Mouse (Mus musculus) B cell, adult 62 days (primary cell): ENCODE measurements around the gene Tmem206. TPM values are rescaled to one million over a fixed set of nuclear protein-coding genes. Genes with fewer than 3 reads are reported as not detected.

Experiments
- total RNA-seq: library from RNA; stranded (reverse); gene quantifications from 4 replicates; pipeline ENCODE4 v1.2.4, GENCODE M21; 2023

Tmem206 gene
- 36.7 to 43.2 TPM (median 39.3 TPM) in 4 replicates for total RNA-seq

GRCm38 (mm10) chr1:191325726-191326232 lies at the start of gene Tmem206:
TSS of gene Tmem206 (plus strand) at chr1:191325912.

GRCm38 (mm10) chr1:191317591-191318196 lies 8.0 kb upstream of the Tmem206 start, which contains the start of gene Nenf:
TSS of gene Nenf (minus strand) at chr1:191318194.

Other genes starting within 250 kb of the Tmem206 start
- 1.2 to 1.6 TPM in 2 of 4 replicates, not detected in the others for gene Batf3, start 228.1 kb upstream of the Tmem206 start, total RNA-seq
- 0.51 to 0.95 TPM (median 0.66 TPM) in 3 of 4 replicates, not detected in the other for gene Fam71a, start 161.1 kb upstream of the Tmem206 start, total RNA-seq
- 118 to 134 TPM (median 129 TPM) in 4 replicates for gene Atf3, start 107.9 kb upstream of the Tmem206 start, total RNA-seq
- 12.5 to 15.4 TPM (median 14.5 TPM) in 4 replicates for gene Nenf, start 7.7 kb upstream of the Tmem206 start, total RNA-seq
- gene Ppp2r5a, start 77.4 kb downstream of the Tmem206 start, total RNA-seq: 217 to 241 TPM (median 230 TPM) in 4 replicates
- 6.7 to 9.2 TPM (median 7.4 TPM) in 4 replicates for gene Dtl, start 249.6 kb downstream of the Tmem206 start, total RNA-seq
- gene Ints7, start 249.7 kb downstream of the Tmem206 start, total RNA-seq: 67.4 to 76.2 TPM (median 71.3 TPM) in 4 replicates